Mouse (Mus musculus): Measurements from ENCODE around the gene Nhlrc4. TPM values are rescaled to one million over a fixed set of nuclear protein-coding genes. Genes with fewer than 3 reads are reported as not detected.

The Nhlrc4 gene
- polyA plus RNA-seq, 2 experiments: 0.10 TPM; not detected in 1

GRCm38 (mm10) chr17:25984556-25985305 lies 40.0 kb upstream of the Nhlrc4 start:
- H3K4me1 ChIP-seq (ENCODE audit: control insufficient read depth, insufficient read depth, low read length): peaks cover 17% of the 10 kb centered on the region
- peak overlapping the region; percentile 70 for H3K4me2 ChIP-seq (replicated peaks; ENCODE audit: low read depth, low read length, severe bottlenecking)
- no peaks in the 10 kb centered on the region for H3K9me3 ChIP-seq (ENCODE audit: control insufficient read depth, low read length)
- H3K36me3 ChIP-seq (ENCODE audit: control insufficient read depth, insufficient read depth, low read length): peaks cover 10% of the 10 kb centered on the region; the same call in 1 of the 2 replicates
- H3K4me3 ChIP-seq (replicated peaks; ENCODE audit: low read length): peak overlapping the region; percentile 90
- DNase-seq (ENCODE audit: low spot score) (no peak), ATAC-seq (ENCODE audit: low FRiP score, low read depth) (no peak)
- TF ChIP-seq POLR2A (IDR thresholded peaks at IDR 0.05; ENCODE audit: borderline replicate concordance, extremely low read depth, insufficient read depth, insufficient read length): no peak
- WGBS: 11% methylated on average over 17 of the region's 17 CpGs
- peak overlapping the region; percentile 89 for H3K9ac ChIP-seq (ENCODE audit: low read depth, low read length, severe bottlenecking)
- peak overlapping the region; percentile 83 for H3K27ac ChIP-seq (replicated peaks; ENCODE audit: low read depth, low read length)
- no peaks in the 10 kb centered on the region for H3K27me3 ChIP-seq (ENCODE audit: control insufficient read depth, insufficient read depth, low read length)

- no peak overlapping the region for H3K27ac ChIP-seq (replicated peaks; ENCODE audit: low read depth, low read length)
- 100% methylated on average over 1 of the region's 1 CpGs for WGBS
- DNase-seq (ENCODE audit: low spot score): no peak
- H3K9me3 ChIP-seq (ENCODE audit: control insufficient read depth, low read length): no peaks in the 10 kb centered on the region
- H3K36me3 ChIP-seq (ENCODE audit: control insufficient read depth, insufficient read depth, low read length): peaks cover 5% of the 10 kb centered on the region; the same call in 1 of the 2 replicates
- no peak for ATAC-seq (ENCODE audit: low FRiP score, low read depth)
- peak overlapping the region; percentile 89 for H3K9ac ChIP-seq (ENCODE audit: low read depth, low read length, severe bottlenecking)
- H3K4me2 ChIP-seq (replicated peaks; ENCODE audit: low read depth, low read length, severe bottlenecking): peak overlapping the region; percentile 70
- peak overlapping the region; percentile 90 for H3K4me3 ChIP-seq (replicated peaks; ENCODE audit: low read length)
- no peak for TF ChIP-seq POLR2A (IDR thresholded peaks at IDR 0.05; ENCODE audit: borderline replicate concordance, extremely low read depth, insufficient read depth, insufficient read length)
- H3K4me1 ChIP-seq (ENCODE audit: control insufficient read depth, insufficient read depth, low read length): peaks cover 17% of the 10 kb centered on the region
- no peaks in the 10 kb centered on the region for H3K27me3 ChIP-seq (ENCODE audit: control insufficient read depth, insufficient read depth, low read length)
These were observed 39.3 kb upstream of the Nhlrc4 start for GRCm38 (mm10) chr17:25984066-25984465.

DNA sequence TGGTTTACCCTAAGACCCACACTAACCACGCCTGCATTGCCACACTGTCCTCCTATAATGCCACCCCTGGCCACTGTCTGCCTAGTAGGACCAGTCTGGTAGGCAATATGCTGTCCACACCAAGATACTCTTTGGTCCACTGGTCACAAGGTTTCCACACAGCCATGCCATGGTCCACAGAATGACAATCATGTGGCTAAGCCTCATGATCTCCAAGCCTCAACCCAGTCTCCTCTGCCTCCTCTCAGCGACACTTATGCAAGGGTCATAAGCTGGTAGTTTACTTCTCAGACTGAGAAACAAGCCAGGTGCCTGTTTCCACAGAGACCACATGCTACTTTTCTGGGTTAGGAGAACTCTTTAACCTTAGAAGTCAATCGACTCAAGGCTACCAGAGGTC lies 38.2 kb upstream of the Nhlrc4 start:
- TF ChIP-seq POLR2A (IDR thresholded peaks at IDR 0.05; ENCODE audit: borderline replicate concordance, extremely low read depth, insufficient read depth, insufficient read length): no peak
- H3K4me2 ChIP-seq (replicated peaks; ENCODE audit: low read depth, low read length, severe bottlenecking): no peak overlapping the region
- peaks cover 17% of the 10 kb centered on the region for H3K4me1 ChIP-seq (ENCODE audit: control insufficient read depth, insufficient read depth, low read length)
- no peak overlapping the region for H3K4me3 ChIP-seq (replicated peaks; ENCODE audit: low read length)
- H3K27me3 ChIP-seq (ENCODE audit: control insufficient read depth, insufficient read depth, low read length): no peaks in the 10 kb centered on the region
- 89% methylated on average over 3 of the region's 3 CpGs for WGBS
- DNase-seq (ENCODE audit: low spot score) (no peak), ATAC-seq (ENCODE audit: low FRiP score, low read depth) (no peak)
- no peaks in the 10 kb centered on the region for H3K9me3 ChIP-seq (ENCODE audit: control insufficient read depth, low read length)
- no peak overlapping the region for H3K27ac ChIP-seq (replicated peaks; ENCODE audit: low read depth, low read length)
- no peak overlapping the region for H3K9ac ChIP-seq (ENCODE audit: low read depth, low read length, severe bottlenecking)
- H3K36me3 ChIP-seq (ENCODE audit: control insufficient read depth, insufficient read depth, low read length): no peaks in the 10 kb centered on the region

- Histone ChIP-seq H3K4me2 (replicated peaks; ENCODE audit: low read depth, low read length, severe bottlenecking) (no peak overlapping the region), H3K27ac (replicated peaks; ENCODE audit: low read depth, low read length) (no peak overlapping the region), H3K9ac (ENCODE audit: low read depth, low read length, severe bottlenecking) (no peak overlapping the region), H3K9me3 (ENCODE audit: control insufficient read depth, low read length) (no peaks in the 10 kb centered on the region), H3K4me1 (ENCODE audit: control insufficient read depth, insufficient read depth, low read length) (peaks cover 17% of the 10 kb centered on the region), H3K4me3 (replicated peaks; ENCODE audit: low read length) (no peak overlapping the region), H3K27me3 (ENCODE audit: control insufficient read depth, insufficient read depth, low read length) (no peaks in the 10 kb centered on the region), H3K36me3 (ENCODE audit: control insufficient read depth, insufficient read depth, low read length) (0 out of 2 replicates have a peak, but pooled peaks cover 3% of the 10 kb centered on the region)
- TF ChIP-seq POLR2A (IDR thresholded peaks at IDR 0.05; ENCODE audit: borderline replicate concordance, extremely low read depth, insufficient read depth, insufficient read length): no peak
- WGBS: 90% methylated on average over 5 of the region's 5 CpGs
- DNase-seq (ENCODE audit: low spot score) (no peak), ATAC-seq (ENCODE audit: low FRiP score, low read depth) (no peak)
These were observed 36.1 kb upstream of the Nhlrc4 start for GRCm38 (mm10) chr17:25980854-25981253.

- no peak overlapping the region for H3K27ac ChIP-seq (replicated peaks; ENCODE audit: low read depth, low read length)
- H3K36me3 ChIP-seq (ENCODE audit: control insufficient read depth, insufficient read depth, low read length): 0 out of 2 replicates have a peak, but pooled peaks cover 3% of the 10 kb centered on the region
- no peak overlapping the region for H3K4me2 ChIP-seq (replicated peaks; ENCODE audit: low read depth, low read length, severe bottlenecking)
- H3K9me3 ChIP-seq (ENCODE audit: control insufficient read depth, low read length): no peaks in the 10 kb centered on the region
- H3K4me3 ChIP-seq (replicated peaks; ENCODE audit: low read length): no peak overlapping the region
- no peak for ATAC-seq (ENCODE audit: low FRiP score, low read depth)
- peaks cover 17% of the 10 kb centered on the region for H3K4me1 ChIP-seq (ENCODE audit: control insufficient read depth, insufficient read depth, low read length)
- WGBS: 81% methylated on average over 5 of the region's 5 CpGs
- DNase-seq (ENCODE audit: low spot score): peak; percentile 40
- TF ChIP-seq POLR2A (IDR thresholded peaks at IDR 0.05; ENCODE audit: borderline replicate concordance, extremely low read depth, insufficient read depth, insufficient read length): no peak
- no peak overlapping the region for H3K9ac ChIP-seq (ENCODE audit: low read depth, low read length, severe bottlenecking)
- no peaks in the 10 kb centered on the region for H3K27me3 ChIP-seq (ENCODE audit: control insufficient read depth, insufficient read depth, low read length)
These were observed 35.3 kb upstream of the Nhlrc4 start for GRCm38 (mm10) chr17:25979829-25980738.
